Mouse (Mus musculus) G1E (cell line): ENCODE measurements around the gene Ttc28.

Experiments used
- CTCF ChIP-seq: IDR thresholded peaks from 2 replicates; pipeline ENCODE4 v1.5.1; 2012; ENCODE audit warnings: low read depth, low read length, inconsistent platforms, mixed read lengths
- GATA1 ChIP-seq: IDR thresholded peaks from 2 replicates; pipeline ENCODE4 v1.6.1; 2012; ENCODE audit warnings: borderline replicate concordance, low read length, inconsistent platforms, mixed read lengths
- GATA2 ChIP-seq: IDR thresholded peaks from 2 replicates; pipeline ENCODE4 v1.6.1; 2012; ENCODE audit warnings: low read depth, low read length, inconsistent platforms, borderline replicate concordance
- POLR2AphosphoS5 ChIP-seq: IDR thresholded peaks from 2 replicates; pipeline ENCODE4 v1.6.1; 2012; ENCODE audit warnings: low read depth, low read length, inconsistent platforms; ENCODE audit not compliant: insufficient replicate concordance

DNA sequence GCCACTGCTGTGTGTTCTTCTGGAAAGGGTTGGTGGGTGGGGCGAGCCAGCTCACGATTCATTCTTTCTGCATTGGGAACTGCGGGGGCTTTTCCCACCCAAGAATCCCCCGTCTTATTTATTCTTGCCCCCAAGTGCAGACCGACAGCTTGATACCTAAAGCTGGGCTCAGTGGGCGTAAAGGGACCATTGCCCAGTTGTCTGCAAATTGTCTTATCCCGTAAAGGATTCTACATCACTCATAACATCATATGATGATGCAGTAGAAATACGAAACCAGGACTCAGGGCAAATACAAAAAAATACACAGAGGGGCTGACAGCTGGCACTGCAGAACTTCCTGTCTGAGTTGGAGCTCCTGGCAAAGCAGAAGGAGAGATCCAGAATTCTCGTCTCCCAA lies 336.6 kb downstream of the Ttc28 start:
- no peak for TF ChIP-seq CTCF
- no peak for TF ChIP-seq GATA2
- no peak for TF ChIP-seq POLR2AphosphoS5
- no peak for TF ChIP-seq GATA1
